Mouse (Mus musculus) B cell, adult 2 months (primary cell): ENCODE measurements at regions not wholly inside any gene's neighbourhood (a gene's known extent, or its start where the extent isn't known, plus 50 kb on each side); places are given as distances from the start of the nearest gene placed in this dataset.
A peak's percentile ranks its signal among the peaks of the same experiment; 100 is the strongest.

Experiments used
- DNase-seq, 2 experiments: peaks; one replicate each; pipeline ENCODE4 v3.0.0; 2022

- DNase-seq, result peak in 1 of 2 experiments; percentile 1
Measured at GRCm38 (mm10) chr1:55807028-55807427, 401.3 kb downstream of the Plcl1 start.

GRCm38 (mm10) chr1:55808724-55809519 is 403.2 kb downstream of the Plcl1 start:
- no peak for DNase-seq

DNA sequence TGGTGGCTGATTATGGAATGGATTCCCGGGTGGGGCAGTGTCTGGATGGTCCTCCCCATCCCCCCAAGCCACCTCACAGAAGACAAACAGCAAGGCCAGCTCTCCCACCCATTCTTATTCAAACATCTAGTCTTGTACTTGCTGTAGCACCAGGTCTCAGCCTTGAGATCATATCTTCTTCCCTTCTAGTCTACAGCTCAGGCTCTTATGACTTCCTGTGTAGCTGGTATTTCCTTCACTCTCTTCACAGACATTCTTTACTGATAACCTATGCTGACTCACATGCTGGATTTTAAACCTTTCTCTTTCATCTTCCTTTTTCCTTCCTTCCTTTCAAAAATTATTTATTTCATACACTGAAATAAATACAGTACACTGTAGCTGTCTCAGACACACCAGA is 406.8 kb downstream of the Plcl1 start:
- no peak for DNase-seq

DNA sequence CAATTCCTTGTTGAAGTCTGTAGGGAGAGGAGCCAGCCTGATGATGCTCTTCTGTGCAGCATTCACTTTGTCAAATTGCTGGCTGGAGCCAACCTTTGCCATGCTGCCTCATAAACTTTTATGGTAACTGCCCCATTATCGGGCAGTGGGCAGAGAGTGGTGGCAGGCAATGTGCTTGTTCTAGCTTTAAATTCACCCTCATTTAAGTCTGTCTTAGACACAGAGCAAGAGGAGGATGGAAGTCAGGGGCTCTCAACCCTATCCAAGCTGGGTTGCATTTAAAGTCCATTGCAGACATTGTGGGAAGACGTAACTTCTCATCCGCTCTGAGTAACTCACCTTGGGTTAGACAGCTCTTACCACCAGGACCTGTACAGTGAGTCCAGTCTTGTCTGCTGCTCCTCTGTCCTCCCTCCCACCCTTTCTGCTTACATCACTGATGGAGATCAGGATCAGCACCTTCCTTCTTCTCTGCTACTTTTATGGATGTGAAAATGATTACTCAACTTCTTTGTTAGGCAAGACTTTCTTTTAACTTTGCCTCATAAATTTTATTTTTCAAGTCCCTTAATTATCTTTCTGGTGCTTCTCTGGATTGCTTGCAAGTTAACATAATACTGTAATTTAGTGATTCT is 415.3 kb downstream of the Plcl1 start:
- no peak for DNase-seq

- DNase-seq, result no peak
Measured at GRCm38 (mm10) chr1:55822599-55822998, 416.9 kb downstream of the Plcl1 start.

DNA sequence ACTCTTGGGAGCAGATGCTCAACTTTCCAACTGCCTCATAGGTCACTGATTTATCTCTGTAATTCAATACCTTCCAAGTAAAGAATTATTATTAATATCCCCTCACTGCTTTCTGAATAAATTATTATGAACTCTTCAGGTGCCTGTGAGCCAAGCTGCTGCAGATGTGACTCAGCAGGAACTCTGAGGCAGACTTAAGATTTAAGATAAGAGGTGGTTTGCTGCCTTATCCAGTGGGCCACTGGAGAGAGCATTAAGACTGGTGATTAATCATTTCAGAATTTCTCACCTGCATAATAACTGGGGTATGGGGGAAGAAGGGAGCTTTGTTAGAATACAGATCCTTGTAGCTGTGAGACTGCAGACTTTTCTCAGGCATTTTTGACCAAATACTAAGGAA is 421.5 kb downstream of the Plcl1 start:
- no peak for DNase-seq

GRCm38 (mm10) chr1:55835281-55835680 is 429.6 kb downstream of the Plcl1 start:
- DNase-seq, result no peak

DNA sequence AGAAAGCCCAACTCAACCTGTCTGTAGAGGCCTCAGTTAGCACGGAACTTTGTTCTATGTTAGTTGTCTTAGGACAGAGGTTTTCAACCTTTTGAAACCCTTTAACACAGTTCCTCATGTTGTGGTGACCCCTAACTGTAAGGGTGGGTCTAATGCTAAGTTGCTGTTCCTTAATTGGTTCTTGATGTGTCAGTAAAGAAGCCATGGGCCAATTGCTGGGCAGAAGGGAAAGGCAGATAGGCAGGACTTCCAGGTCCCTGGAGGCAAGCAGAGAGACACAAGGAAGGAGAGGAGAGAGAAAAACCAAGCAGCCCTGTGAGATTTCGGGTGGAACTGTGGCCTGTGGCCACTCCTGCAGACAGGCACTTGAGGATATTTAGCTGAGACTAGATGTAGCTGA is 431.0 kb downstream of the Plcl1 start:
- no peak for DNase-seq

DNA sequence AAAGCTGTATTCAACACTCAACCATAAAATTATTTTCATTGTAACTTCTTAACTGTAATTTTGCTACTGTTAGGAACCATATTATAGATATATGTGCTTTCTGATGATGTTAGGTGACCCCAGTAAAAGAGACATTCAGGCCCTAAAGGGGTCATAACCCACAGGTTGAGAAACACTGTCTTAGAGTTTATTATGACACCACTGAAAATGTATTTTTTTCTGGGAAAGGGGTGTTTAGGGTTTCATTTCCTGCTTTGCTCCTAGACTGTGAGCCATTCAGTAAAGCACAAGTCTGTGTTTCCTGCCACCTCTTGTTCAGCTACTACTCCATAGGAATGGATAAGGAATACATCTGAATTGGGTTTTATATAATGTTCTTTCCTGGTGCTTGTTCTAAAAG is 431.6 kb downstream of the Plcl1 start:
- DNase-seq, result no peak

DNA sequence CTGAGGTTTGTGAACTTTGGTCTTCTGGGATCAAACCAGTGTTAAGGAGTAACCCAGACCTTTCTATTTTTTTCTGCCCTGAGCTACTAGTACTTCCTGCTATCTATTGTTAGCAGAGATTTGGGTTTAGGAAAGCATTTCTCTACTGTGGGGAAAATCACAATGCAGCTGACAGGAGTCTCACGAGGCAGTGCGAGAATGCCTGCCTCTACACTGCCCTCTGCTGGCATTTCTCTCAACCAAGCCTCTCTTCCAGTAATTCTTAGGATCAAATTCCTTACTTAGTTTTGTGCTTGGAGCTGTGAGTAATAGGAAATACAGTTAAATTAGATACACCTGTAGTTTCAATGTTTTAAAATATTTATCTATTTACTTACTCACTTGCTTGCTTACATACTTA is 432.4 kb downstream of the Plcl1 start:
- peak; percentile 42 to 45 for DNase-seq

- no peak for DNase-seq
Measured at GRCm38 (mm10) chr1:55848806-55849205, 443.1 kb downstream of the Plcl1 start.

- no peak for DNase-seq
Measured at GRCm38 (mm10) chr1:55852354-55852753, 446.6 kb downstream of the Plcl1 start.

DNA sequence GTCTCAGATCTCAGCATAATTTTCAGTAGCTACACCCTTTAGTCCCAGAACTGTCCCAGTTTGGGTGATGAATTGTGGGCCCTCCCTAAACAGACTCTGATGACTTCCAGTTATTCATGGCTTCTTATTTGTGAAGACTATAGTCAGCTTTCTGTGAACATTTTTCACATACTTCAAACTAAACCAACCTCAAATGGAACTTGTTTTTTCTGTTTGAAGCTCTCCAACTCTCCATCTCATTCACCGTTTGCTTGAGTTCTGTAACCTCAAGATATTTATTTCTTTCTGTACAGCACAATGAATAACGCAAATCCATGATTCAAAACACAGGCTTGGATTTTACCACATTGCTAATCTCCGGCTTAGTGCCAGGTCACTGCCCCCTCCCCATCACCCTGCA is 453.4 kb downstream of the Plcl1 start:
- DNase-seq, result no peak

GRCm38 (mm10) chr1:55863113-55863512 is 457.4 kb downstream of the Plcl1 start:
- DNase-seq, result no peak

GRCm38 (mm10) chr1:55865274-55865673 is 459.6 kb downstream of the Plcl1 start:
- DNase-seq, result no peak

DNA sequence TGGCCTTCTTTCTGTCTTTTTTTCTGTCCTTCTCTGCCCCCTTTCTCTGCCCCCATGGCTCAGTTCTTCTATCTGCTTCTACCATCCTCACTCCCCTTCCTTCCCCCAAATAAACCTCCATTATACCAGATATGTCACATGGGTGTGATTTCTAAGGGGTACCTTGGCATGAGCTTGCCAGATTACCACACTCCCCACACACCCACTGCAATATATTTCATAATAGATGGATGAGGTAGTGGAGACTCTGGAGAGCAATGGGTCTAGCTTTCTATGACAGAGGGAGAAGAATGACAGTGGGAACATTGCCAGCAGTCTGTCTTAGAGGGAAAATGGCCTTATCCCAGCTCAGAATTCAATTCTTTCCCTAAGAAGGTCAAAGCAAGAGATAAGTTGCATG is 461.0 kb downstream of the Plcl1 start:
- DNase-seq, result no peak

DNA sequence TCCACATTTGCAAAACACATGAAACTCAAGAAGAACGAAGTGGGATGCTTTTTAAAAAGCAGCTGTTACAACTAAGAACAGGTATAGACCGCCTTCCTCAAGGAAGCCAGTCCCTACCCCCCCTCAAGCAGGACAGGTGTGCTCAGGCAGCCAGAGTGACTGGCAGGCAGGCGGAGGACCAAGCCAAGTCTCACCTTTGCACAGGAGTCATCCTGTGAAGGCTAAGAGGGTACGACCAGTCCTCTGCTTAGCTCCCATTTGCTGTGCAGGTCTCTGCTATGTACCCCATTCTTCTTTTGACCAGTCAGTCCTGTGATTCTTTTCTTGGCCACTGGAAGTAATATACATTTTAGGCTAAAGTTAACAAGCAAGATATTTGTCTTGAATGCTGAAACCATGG is 467.9 kb downstream of the Plcl1 start:
- DNase-seq, result no peak

GRCm38 (mm10) chr1:55874143-55874867 is 468.6 kb downstream of the Plcl1 start:
- peak; percentile 69 to 70 for DNase-seq

DNA sequence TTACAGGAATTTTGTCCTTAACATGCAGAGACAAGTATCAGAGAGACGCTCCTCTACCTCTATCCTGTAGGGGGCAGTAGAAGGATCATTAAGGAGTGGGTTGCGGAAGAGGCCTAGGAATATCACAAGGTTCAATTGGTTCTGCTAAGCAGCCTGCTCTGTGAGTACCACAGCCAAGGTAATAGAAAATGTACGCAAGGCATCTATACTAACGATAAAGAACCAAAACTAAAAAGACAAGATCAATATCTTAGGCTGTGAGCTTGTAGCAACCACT is 469.1 kb downstream of the Plcl1 start:
- peak in 1 of 2 experiments; percentile 6 for DNase-seq

DNA sequence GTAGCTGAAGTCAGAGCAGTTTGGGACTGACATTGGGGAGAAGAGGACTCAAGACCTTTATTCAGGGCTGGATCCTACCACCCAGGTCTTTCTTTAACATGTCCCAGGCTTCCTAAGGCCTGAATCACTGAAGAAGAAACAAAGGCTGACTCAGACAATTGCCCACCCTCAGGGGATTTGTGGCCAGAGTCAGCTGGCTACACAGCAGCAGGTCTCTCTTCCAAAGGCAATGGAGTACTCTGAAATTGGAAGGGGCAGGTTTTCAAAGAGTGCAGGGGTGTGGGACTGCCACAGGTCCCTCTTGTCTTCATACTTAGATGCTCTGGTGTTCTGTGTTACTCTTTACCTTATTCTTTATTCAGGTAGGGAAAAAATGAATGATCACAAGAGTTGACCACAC is 478.9 kb downstream of the Plcl1 start:
- DNase-seq, result no peak

- peak; percentile 41 for DNase-seq
Measured at GRCm38 (mm10) chr1:55886383-55887070, 480.8 kb downstream of the Plcl1 start.

DNA sequence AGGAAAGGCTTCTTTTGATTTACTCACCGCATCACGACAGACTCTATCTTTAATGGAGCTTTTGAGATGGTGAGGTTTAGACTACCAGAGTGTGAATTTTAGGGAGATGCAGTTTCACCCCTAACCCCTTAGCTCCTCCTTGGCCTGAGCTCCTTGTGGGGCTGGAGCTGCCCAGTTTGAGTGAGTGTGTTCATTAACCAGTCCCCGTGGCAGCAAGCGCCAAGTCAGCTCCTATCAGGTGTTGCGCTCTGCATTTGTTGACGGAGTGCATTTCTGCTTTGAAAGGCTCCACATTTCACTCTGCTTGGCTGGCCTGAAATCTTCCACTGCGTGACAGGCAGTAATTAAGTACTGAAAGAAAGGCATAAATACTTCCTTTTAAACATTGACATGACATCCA is 481.7 kb downstream of the Plcl1 start:
- DNase-seq, result no peak

GRCm38 (mm10) chr1:55888711-55889366 is 483.1 kb downstream of the Plcl1 start:
- no peak for DNase-seq
